Mouse (Mus musculus): ENCODE results near the gene Xpo6. TPM values are rescaled to one million over a fixed set of nuclear protein-coding genes. Genes with fewer than 3 reads are reported as not detected.

Xpo6 gene
- polyA plus RNA-seq, 1 experiment = 235 TPM

GRCm38 (mm10) chr7:126198926-126199325 lies 1.4 kb downstream of the Xpo6 start:
- H3K36me3 ChIP-seq (ENCODE audit: control insufficient read depth, insufficient read depth, low read length) = no peaks in the 10 kb centered on the region
- no peak overlapping the region for H3K27ac ChIP-seq (ENCODE audit: insufficient read depth, low read length)
- H3K4me3 ChIP-seq (ENCODE audit: extremely low read depth, insufficient read depth, insufficient read length) = peak overlapping the region; percentile 16
- H3K27me3 ChIP-seq (ENCODE audit: control insufficient read depth, insufficient read depth, low read length) = no peaks in the 10 kb centered on the region
- DNase-seq (ENCODE audit: low read depth in 1 of 2, low spot score in 2 of 2) = no peak
- peaks cover 9% of the 10 kb centered on the region for H3K4me1 ChIP-seq (ENCODE audit: control insufficient read depth, insufficient read depth, insufficient read length)
- no peak for TF ChIP-seq CTCF (IDR thresholded peaks at IDR 0.05; ENCODE audit: extremely low read depth, insufficient read depth, insufficient read length, insufficient replicate concordance)
- 8% methylated on average over 1 of the region's 1 CpGs for WGBS

GRCm38 (mm10) chr7:126194175-126194574 lies 6.1 kb downstream of the Xpo6 start:
- 88% methylated on average over 1 of the region's 1 CpGs for WGBS
- TF ChIP-seq CTCF (IDR thresholded peaks at IDR 0.05; ENCODE audit: extremely low read depth, insufficient read depth, insufficient read length, insufficient replicate concordance) (no peak), POLR2A (IDR thresholded peaks at IDR 0.05; ENCODE audit: low read depth, low read length) (no peak)
- no peak for DNase-seq (ENCODE audit: low read depth in 1 of 2, low spot score in 2 of 2)
- Histone ChIP-seq H3K27ac (ENCODE audit: insufficient read depth, low read length) (no peak overlapping the region), H3K4me1 (ENCODE audit: control insufficient read depth, insufficient read depth, insufficient read length) (peaks cover 6% of the 10 kb centered on the region), H3K4me3 (ENCODE audit: extremely low read depth, insufficient read depth, insufficient read length) (no peak overlapping the region), H3K27me3 (ENCODE audit: control insufficient read depth, insufficient read depth, low read length) (no peaks in the 10 kb centered on the region), H3K36me3 (ENCODE audit: control insufficient read depth, insufficient read depth, low read length) (peaks cover 2% of the 10 kb centered on the region; the same call in 1 of the 2 replicates)

- WGBS = 86% methylated on average over 1 of the region's 1 CpGs
These were observed 8.8 kb downstream of the Xpo6 start for GRCm38 (mm10) chr7:126191471-126191870.

GRCm38 (mm10) chr7:126189517-126189916 lies 10.8 kb downstream of the Xpo6 start:
- WGBS = 63% methylated on average over 1 of the region's 1 CpGs
- Histone ChIP-seq H3K36me3 (ENCODE audit: control insufficient read depth, insufficient read depth, low read length) (peaks cover 2% of the 10 kb centered on the region; the same call in 1 of the 2 replicates), H3K4me1 (ENCODE audit: control insufficient read depth, insufficient read depth, insufficient read length) (peaks cover 4% of the 10 kb centered on the region; the same call in 1 of the 2 replicates), H3K27ac (ENCODE audit: insufficient read depth, low read length) (no peak overlapping the region), H3K27me3 (ENCODE audit: control insufficient read depth, insufficient read depth, low read length) (no peaks in the 10 kb centered on the region), H3K4me3 (ENCODE audit: extremely low read depth, insufficient read depth, insufficient read length) (no peak overlapping the region)
- TF ChIP-seq CTCF (IDR thresholded peaks at IDR 0.05; ENCODE audit: extremely low read depth, insufficient read depth, insufficient read length, insufficient replicate concordance) (no peak), POLR2A (IDR thresholded peaks at IDR 0.05; ENCODE audit: low read depth, low read length) (no peak)
- DNase-seq (ENCODE audit: low read depth in 1 of 2, low spot score in 2 of 2) = no peak

More at GRCm38 (mm10) chr7:126191471-126191870, 8.8 kb downstream of the Xpo6 start:
- Histone ChIP-seq H3K4me1 (ENCODE audit: control insufficient read depth, insufficient read depth, insufficient read length) (no peaks in the 10 kb centered on the region; the same call in 1 of the 2 replicates), H3K36me3 (ENCODE audit: control insufficient read depth, insufficient read depth, low read length) (peaks cover 2% of the 10 kb centered on the region; the same call in 1 of the 2 replicates), H3K4me3 (ENCODE audit: extremely low read depth, insufficient read depth, insufficient read length) (no peak overlapping the region), H3K27me3 (ENCODE audit: control insufficient read depth, insufficient read depth, low read length) (no peaks in the 10 kb centered on the region), H3K27ac (ENCODE audit: insufficient read depth, low read length) (no peak overlapping the region)
- TF ChIP-seq CTCF (IDR thresholded peaks at IDR 0.05; ENCODE audit: extremely low read depth, insufficient read depth, insufficient read length, insufficient replicate concordance) = no peak
- no peak for DNase-seq (ENCODE audit: low read depth in 1 of 2, low spot score in 2 of 2)

GRCm38 (mm10) chr7:126185999-126186398 lies 14.3 kb downstream of the Xpo6 start:
- Histone ChIP-seq H3K4me3 (ENCODE audit: extremely low read depth, insufficient read depth, insufficient read length) (no peak overlapping the region), H3K27me3 (ENCODE audit: control insufficient read depth, insufficient read depth, low read length) (no peaks in the 10 kb centered on the region), H3K36me3 (ENCODE audit: control insufficient read depth, insufficient read depth, low read length) (peaks cover 2% of the 10 kb centered on the region; the same call in 1 of the 2 replicates), H3K27ac (ENCODE audit: insufficient read depth, low read length) (no peak overlapping the region), H3K4me1 (ENCODE audit: control insufficient read depth, insufficient read depth, insufficient read length) (peaks cover 12% of the 10 kb centered on the region)
- TF ChIP-seq CTCF (IDR thresholded peaks at IDR 0.05; ENCODE audit: extremely low read depth, insufficient read depth, insufficient read length, insufficient replicate concordance) = no peak
- TF ChIP-seq POLR2A (IDR thresholded peaks at IDR 0.05; ENCODE audit: low read depth, low read length) = no peak
- DNase-seq (ENCODE audit: low read depth in 1 of 2, low spot score in 2 of 2) = no peak

GRCm38 (mm10) chr7:126183583-126183982 lies 16.7 kb downstream of the Xpo6 start:
- H3K27ac ChIP-seq (ENCODE audit: insufficient read depth, low read length) = no peak overlapping the region

GRCm38 (mm10) chr7:126181487-126181886 lies 18.8 kb downstream of the Xpo6 start:
- H3K36me3 ChIP-seq (ENCODE audit: control insufficient read depth, insufficient read depth, low read length) = no peaks in the 10 kb centered on the region
- peaks cover 23% of the 10 kb centered on the region for H3K4me1 ChIP-seq (ENCODE audit: control insufficient read depth, insufficient read depth, insufficient read length)
- peak overlapping the region; percentile 91 for H3K27ac ChIP-seq (ENCODE audit: insufficient read depth, low read length)
- H3K4me3 ChIP-seq (ENCODE audit: extremely low read depth, insufficient read depth, insufficient read length) = no peak overlapping the region
- no peaks in the 10 kb centered on the region for H3K27me3 ChIP-seq (ENCODE audit: control insufficient read depth, insufficient read depth, low read length)
- DNase-seq (ENCODE audit: low read depth in 1 of 2, low spot score in 2 of 2) = no peak
- TF ChIP-seq POLR2A (IDR thresholded peaks at IDR 0.05; ENCODE audit: low read depth, low read length) (no peak), CTCF (IDR thresholded peaks at IDR 0.05; ENCODE audit: extremely low read depth, insufficient read depth, insufficient read length, insufficient replicate concordance) (no peak)

More at GRCm38 (mm10) chr7:126183583-126183982, 16.7 kb downstream of the Xpo6 start:
- Histone ChIP-seq H3K27me3 (ENCODE audit: control insufficient read depth, insufficient read depth, low read length) (no peaks in the 10 kb centered on the region), H3K36me3 (ENCODE audit: control insufficient read depth, insufficient read depth, low read length) (no peaks in the 10 kb centered on the region), H3K4me1 (ENCODE audit: control insufficient read depth, insufficient read depth, insufficient read length) (peaks cover 19% of the 10 kb centered on the region), H3K4me3 (ENCODE audit: extremely low read depth, insufficient read depth, insufficient read length) (no peak overlapping the region)
- DNase-seq (ENCODE audit: low read depth in 1 of 2, low spot score in 2 of 2) = no peak
- TF ChIP-seq CTCF (IDR thresholded peaks at IDR 0.05; ENCODE audit: extremely low read depth, insufficient read depth, insufficient read length, insufficient replicate concordance) = no peak
- TF ChIP-seq POLR2A (IDR thresholded peaks at IDR 0.05; ENCODE audit: low read depth, low read length) = no peak
- WGBS = 68% methylated on average over 1 of the region's 1 CpGs

Data from spleen, adult 2 months (tissue).